Mouse (Mus musculus) CD4-positive, CD25-positive, alpha-beta regulatory T cell, adult 2 months (primary cell): ENCODE data around the gene Cmklr1.
"Not testable (repeated sequence)": the region's sequence is repeated elsewhere in the genome, so short reads cannot be mapped to it uniquely, and the experiment has no call there.

Source experiments
- DNase-seq: peaks from one replicate; pipeline ENCODE4 v3.0.0-alpha.2; 2012; ENCODE audit warnings: low read depth, low spot score

The Cmklr1 gene

DNA sequence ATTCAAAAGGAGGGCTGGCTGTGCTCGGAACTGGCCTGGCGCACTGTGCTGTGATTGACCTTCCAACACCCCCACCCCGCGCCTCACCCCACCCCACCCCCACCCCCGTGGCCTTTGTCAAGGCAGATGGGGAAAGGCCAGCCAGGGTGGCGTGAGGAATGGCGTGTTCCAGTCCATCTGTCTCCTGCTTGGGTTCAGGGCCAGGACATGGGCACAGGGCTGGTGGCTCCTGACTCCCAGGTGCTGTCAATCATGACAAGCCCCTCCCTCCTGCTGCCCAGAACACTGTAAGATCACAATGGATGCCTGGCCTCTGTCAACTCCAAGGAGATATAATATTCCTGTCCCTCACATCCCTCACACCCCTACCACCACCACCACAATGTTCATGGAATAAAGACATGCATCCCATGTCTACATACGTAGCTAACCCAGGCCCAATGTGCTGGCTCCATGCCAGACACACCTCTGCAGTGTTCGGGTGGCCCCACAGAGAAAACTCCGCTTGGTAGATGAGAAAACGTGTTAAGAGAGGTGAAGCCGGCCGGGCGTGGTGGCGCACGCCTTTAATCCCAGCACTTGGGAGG is 30.0 kb downstream of the Cmklr1 start:
- no peak for DNase-seq

DNA sequence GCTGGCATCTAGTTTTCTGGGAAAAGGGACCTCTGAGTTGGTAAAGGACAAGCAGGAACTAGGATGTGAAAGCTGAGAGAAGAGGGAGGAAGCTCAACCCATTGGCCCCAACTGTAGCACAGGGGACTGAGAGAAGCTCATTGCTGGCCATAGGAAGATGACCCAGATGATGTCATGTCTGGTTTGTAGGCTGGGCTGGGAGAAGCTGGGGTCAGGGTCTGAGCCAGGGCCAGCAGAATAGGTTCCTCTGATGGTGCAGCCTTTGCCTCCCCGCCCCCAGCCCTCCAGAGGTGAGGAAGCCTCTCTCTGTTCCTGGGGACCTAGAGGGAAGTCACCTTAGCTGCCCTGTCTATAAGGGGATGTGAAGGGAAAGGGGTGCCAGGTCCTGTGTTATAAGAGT is 31.1 kb downstream of the Cmklr1 start:
- no peak for DNase-seq

DNA sequence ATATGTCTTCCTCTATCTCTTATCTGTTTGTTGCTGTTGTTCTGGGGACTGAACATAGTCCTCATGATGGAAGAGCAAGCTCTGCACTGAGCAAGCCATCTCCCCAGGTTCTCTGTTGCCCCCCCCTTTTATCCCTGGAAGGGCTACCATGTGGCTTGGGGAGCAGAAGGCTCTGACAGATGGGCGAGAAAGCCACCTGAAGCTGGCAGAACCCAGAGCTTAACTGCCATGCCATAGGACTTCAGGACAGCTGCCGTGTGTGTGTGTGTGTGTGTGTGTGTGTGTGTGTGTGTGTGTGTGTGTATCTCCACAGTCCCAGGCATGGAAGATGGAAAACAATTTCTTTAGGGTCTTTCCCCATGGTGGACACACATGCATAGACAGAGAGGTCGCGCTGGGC is 31.5 kb downstream of the Cmklr1 start:
- DNase-seq: no peak

DNA sequence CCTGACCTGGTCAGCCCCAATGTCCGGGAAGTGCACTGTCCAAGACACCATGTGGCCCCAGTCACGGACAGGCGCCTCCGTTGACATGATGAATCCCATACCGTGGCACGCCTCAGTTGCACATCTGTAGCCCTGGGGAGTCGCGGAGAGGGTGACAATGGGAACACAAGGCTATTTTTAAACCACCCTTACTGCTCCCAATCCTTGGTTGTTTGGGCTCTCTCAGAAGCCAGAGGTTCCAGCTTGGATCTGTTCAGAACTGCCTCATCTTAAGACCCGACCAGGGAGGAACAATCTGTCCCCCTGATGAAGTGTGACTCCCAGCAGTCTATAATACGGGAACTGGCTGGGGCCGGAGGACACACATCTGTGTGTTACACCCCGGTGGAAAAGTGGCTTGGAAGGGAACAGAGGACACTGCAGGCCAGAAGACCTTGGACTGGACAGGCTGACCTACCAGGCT is 38.4 kb downstream of the Cmklr1 start:
- no peak for DNase-seq

DNA sequence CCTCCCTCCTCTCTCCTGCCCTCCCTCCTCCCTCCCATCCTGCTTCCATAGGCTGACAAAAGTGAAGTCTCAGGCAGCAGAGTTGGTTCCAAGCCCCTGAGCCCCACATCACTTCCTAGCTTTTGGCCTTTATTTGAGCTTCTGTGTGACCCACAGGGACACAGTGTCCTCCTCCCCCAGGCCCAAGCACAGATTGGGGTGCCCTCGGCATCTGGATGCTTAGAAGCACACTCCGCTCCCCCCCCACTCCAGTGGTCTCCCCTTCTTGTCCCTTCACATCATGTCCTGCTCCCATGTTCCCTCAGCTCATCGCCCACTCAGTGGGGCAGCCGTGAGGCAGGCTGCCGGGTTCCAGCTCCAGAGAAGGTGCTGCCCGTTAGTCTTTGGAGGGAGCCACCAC is 39.1 kb downstream of the Cmklr1 start:
- DNase-seq: no peak

DNA sequence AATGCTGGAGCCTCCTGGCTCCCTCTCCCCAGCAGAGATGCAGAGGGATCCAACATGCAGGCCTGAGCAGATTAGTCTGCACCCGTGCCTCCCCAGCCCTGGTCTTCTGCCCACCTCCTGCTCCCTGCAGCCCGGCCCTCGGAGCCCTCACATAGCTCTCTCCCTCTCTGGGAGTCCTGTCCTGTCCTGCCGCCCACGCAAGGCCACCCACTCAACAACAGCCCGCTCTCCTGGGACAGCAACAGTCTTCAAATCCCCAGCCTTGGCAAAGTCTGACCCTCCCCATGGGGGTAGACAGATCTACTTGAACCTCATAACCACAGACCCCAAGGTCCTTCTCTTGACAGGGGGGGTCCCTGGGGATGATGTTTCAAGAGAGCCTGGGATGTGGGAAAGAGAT is 39.7 kb downstream of the Cmklr1 start:
- DNase-seq: no peak

DNA sequence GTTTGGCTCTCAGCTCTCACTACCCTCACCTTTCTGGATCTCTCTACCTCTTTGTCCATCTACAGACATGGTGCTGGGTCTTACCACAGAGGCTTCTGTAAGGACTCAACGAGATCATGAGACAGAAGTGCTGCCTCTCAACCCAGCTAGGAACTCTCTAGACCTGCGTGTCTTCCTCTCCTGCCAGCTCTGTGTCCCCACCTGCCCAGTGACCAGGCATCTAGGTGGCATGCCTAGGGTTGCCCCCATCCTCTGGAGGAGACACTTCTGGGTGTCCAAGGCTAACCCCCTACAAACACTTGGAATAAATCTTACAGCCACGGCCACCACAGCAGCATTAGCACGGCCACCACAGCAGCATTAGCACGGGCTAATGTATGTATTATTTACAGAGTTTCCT is 40.3 kb downstream of the Cmklr1 start:
- DNase-seq: no peak

DNA sequence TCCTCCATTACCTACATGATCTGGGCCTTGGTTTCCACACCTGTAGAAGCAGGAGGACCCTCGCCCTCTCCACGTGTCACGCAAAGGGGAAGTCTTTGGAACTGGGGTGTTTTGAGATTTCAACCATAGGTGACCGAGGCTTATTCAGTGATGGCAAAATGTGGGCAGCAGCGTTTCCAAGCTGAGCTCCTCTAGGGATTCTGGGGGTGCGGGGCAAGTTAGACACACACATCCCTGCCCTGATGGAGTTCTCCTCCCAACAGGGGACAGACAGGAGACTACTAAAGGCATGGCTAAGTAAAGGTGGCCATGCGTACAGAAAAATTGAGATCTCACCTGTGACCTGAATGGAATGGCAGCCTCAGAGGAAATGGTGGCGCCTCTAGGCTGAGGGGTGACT is 41.7 kb downstream of the Cmklr1 start:
- no peak for DNase-seq

DNA sequence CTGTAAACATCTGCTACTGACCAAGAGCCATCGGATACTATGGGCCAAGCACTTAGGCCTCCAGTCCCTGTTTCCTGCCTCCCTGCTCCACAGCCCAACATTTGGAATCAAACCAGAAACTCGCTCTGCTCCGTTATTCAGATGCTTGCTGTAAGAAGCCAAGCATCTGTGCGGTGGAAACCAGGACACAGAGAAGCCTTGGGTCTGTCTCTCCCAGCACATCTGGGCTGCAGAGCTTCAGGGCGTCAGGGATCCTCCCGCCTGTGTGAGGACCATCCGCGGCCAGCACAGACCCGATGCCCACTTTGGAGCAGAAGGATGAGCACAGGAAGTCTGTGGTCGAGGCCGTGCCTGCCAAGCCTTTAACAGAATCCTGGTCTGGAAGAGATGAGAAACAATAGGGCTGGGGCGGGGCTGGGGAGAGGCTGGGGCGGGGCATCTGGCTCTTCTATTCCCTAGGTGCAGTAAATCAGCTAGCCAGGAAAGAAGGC is 42.2 kb downstream of the Cmklr1 start:
- no peak for DNase-seq

DNA sequence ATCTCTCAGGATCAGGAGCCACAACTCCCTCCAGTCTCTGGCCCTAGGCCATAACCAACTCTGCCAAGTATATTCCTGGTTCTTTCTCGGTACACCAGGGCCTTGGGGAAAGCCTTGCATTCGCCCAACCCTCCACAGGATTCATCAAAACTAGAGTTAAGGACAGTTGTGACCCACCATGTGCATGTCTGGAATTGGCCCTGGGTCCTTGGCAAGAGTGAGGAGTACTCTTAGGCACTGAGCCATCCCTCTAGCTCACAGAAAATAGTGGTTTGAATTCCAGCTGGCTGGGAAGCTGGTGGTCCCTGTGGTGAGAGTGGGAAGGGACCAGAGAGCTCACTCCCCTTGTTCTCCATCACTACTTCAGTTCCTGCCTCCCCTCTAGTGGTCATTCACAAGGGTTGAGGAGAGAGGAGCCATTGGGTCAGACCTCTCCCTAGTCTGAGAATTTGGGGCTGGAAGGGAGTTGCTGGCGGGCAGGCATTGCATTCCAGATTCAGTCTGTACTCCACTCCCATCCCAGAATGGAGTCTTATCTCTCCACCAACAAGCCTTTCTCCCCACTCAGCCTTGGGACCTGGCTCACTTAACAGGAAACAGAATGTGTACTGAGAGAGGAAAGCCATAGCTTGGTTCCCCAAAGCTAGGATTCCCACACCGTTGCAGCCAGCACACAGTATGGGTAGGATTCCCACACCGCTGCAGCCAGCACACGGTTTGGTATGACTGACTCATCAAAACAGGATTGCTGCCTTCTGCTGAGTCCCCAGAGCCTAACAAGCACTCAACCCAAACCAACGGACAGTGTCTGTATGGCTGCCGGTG is 43.1 kb downstream of the Cmklr1 start:
- DNase-seq: no peak

DNA sequence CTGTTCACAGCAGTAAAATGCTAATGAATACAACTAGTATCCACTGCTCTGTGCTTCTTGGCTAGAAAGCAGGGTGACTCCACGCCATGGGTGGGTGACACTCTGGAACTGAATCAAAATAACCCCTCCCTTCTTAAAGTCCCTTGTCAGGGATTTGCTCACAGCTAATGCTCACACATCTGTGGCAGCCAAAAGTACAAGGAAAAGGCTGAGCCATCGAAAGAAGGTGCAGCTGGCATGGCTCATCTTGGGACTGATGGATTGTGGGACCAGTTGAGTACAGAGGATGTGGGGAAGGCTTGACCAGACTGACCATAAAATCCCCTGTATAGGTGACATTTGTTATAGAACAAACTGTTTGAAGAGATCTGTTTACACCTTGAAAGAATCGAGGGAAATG is 44.1 kb downstream of the Cmklr1 start:
- DNase-seq: no peak

DNA sequence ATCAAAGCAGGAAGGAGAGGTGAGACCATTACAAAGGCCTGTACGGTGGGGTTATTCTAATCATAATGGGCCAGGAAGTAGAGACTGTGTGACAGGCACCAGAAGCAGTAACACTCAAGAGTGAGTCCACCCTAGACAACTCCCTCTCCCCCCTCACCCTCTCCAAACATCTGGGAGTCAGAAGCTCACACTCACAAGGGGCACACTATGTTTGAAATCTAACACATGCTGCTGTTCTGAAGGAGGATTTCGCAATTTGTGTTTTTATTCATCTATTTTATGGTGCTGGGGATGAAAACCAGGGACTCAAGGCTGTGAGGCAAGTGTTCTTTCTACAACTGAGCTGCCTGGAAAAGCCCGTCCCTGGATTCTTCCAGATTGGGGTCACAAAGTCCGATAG is 45.5 kb downstream of the Cmklr1 start:
- no peak for DNase-seq

DNA sequence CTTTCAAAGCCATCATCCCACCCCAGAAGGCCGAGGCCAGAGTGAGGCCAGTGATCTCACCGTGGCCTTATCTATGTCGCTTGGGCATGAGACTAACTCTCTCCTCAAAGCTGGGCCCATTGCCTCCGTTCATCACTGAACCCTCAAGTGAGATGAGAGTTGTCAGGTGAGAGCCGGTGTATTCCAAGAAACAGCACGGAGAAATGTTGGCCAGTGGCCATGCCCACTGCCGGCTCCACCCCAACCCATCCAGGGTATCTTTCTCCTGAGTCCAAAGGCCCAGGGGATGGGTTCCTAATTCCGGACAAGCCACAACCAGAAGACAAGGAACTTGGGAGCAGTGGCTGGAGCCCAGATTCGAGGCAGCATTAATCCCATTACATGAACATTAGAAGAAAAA is 46.8 kb downstream of the Cmklr1 start:
- no peak for DNase-seq

DNA sequence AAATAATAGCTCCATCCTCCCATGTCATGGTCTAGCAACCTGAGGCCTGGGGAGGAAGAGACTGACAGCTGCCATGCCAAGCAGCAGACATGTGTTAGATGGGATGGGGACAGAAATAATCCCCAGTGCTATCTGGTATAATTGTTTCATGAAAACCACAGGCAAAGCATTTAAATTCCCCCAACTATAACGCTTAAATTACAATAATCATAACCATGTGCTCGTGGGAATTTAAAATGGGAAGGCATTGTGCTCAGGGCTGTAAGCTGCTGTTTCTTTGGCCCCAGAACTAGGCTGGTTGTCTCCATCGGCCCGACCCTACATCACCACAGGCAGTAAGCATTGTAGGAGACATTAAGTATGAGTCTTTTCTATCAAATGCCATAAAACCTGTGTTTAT is 49.4 kb downstream of the Cmklr1 start:
- no peak for DNase-seq

DNA sequence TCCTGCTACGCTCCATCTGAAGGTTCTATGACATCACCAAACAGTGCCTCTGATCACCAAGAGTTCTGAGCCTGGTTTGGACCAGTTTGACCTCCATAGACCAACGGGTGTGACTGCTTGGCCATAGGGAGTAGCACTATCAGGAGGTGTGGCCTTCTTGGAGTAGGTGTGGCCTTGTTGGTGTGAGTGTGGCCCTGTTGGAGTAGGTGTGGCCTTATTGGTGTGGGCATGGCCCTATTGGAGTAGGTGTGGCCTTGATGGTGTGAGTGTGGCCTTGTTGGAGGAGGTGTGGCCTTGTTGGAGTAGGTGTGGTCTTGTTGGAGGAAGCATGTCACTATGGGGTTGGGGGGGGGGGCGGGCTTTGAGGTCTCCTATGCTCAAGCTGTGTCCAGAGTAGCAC is 50.0 kb downstream of the Cmklr1 start:
- no peak for DNase-seq

DNA sequence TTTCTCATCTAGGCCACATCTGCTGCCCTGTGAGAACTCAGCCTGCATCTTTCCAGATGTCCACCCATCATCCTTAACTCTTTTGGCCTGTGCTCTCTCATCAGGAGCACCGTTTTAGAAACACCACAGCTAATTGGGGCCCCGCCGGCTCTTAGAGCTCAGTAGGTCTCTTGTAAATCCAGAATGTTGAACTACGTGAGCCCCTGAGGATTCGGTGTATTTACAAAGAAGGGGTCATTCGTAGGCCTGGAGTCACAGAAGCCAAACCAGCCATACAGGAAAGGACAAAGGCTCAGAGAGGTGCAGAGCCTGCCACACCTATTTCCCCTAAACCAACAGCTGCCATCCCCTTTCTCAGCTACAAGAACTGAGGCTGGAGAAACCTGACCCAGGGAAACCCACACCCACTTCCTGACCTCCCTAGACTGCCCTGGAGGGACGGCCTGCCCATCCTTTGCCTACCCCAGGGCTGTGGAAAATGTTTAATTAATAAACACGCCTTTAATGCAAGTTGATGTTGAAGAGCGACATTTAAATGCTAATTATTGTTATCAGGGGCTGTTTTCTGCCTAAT is 53.4 kb downstream of the Cmklr1 start:
- DNase-seq: no peak

DNA sequence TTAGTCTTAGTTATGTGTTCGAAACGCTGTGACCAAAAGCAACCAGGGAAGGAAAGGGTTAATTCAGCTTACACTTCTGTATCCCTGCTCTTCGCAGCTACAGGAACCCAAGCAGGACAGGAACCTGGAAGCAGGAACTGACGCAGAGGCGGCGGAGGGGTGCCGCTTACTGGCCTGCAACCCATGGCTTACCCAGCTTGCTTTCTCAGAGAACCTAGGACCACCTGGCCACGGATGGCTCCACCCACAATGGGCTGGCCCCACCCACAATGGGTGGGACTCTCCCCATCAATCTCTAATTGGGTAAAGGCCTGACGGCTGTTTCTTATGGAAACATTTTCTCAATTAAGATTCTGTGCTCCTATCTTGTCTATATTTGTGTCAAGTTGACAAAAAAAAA is 54.0 kb downstream of the Cmklr1 start:
- DNase-seq: no peak

DNA sequence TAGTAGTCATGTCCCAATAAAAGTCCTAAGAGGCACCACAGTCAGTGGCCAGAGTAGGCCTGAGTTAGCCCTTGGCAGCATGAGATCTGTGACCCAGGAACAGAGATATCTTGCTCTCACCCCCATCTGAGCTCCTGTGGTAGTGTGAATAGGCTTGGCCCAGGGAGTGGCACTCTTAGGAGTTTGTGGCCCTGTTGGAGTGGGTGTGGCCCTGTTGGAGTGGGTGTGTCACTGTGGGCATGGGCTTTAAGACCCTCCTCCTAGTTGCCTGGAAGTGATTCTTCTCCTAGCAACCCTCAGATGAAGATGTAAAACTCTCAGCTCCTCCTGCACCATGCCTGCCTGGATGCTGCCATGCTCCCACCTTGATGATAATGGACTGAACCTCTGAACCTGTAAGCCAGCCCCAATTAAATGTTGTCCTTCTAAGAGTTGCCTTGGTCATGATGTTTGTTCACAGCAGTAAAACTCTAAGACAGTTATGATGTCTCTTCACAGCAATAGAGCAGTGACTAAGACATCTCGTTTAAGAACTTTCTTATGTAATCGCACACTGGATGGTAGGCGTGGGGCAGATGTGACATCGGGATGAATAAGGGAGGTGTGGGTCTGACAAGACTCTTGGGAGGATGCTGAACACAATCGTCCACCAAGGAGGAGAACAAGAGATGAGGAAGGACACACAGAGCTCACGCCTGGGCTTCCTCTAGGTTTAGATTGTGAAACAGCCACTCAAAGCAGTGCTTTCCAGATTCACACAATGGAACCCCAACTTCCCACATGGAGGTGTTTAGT is 56.1 kb downstream of the Cmklr1 start:
- no peak for DNase-seq

DNA sequence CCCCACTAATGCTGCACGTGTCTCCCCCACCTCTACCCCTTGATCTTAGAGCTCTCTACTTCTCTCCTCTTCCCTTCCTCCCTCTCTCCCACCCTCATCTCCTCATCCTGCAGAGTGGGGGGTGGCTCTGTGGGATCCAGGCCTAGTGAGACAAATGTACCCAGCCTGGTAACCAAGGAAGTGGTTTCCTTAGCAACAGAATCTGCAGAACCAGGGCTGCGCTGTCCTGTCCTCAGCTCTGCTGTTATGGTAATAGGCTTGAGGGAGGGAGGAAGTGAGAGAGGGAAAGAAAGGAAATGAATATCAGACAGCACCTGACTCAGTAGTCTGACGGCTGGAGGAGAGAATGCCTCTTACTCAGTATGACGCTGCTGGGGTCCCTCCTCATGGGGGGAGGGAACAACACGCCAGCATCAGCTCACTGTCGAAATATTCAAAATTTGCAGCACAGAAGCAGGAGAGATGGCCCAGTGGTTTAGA is 58.4 kb downstream of the Cmklr1 start:
- peak; percentile 15 for DNase-seq

DNA sequence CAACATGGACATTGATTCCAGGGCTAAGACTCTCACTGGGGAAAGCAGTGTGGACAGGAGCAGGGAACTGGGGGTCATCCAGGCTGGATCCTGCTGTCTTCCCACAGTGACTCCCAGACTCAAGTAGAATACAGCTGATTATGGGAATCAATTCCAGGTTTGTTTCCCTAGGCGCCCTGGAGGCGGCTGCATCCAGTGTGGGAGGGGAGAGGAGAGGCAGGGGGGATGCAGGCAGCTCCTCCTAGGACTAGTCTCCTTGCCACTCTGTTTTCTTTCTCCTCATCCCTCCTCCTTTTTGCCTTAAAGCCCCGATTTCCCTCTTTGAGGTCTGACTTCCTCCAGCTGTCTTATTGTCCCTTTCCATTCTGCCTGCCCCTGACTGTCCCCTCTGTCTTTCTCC is 59.1 kb downstream of the Cmklr1 start:
- no peak for DNase-seq

DNA sequence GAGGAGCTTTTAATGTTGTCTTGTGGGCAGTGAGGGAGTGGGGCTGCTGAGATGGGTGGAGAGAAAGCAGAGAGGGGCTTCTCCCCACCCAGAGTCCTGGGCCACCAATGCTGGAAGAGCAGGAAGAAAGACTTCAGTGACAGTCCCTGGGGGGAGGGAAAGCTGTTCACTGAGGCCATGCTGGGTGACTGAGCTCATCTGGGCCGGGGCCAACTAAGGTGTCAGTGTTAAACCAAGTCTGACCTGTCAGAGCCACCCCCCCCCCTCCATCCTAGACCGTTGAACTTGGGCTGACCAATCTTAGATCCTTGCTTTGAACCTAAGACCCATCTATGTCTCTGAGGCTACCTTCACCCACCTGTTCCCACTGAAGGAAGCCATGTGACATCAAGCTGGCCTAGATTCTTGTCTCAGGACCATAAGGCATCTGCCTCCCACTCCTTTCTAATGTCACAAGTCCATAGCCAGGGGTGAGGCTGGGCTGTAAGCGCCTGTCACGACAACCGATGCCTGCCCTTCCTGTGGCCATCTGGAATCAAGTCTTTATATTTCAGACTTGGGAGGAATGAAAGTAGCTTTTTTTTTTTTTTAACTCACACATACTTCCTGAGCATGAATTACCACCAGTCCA is 60.1 kb downstream of the Cmklr1 start:
- no peak for DNase-seq

DNA sequence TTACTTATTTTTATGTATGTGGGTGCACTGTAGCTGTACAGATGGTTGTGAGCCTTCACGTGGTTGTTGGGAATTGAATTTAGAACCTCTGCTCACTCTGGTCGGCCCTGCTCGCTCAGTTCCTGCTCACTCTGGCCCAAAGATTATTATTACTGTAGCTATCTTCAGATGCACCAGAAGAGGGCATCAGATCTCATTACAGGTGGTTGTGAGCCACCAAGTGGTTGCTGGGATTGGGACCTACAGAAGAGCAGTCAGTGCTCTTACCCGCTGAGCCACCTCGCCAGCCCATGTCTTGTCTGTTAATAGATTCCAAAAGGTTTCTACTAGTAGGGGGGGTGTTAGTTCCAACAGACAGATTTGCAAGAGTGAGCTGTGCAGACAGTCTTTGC is 63.8 kb downstream of the Cmklr1 start:
- not testable (repeated sequence) for DNase-seq
